Mouse (Mus musculus): Measurements from ENCODE around the gene Dync1i1. TPM values are rescaled to one million over a fixed set of nuclear protein-coding genes. Genes with fewer than 3 reads are reported as not detected.
"Not testable (repeated sequence)": the region's sequence is repeated elsewhere in the genome, so short reads cannot be mapped to it uniquely, and the experiment has no call there.

The Dync1i1 gene
- 1.9 and 3.9 TPM in 2 replicates for polyA plus RNA-seq (2016; fragmentation: Nextera tagmentation; extraction: Ambion mirVana)

- Histone ChIP-seq H3K27me3 (ENCODE audit: insufficient read depth, poor library complexity, severe bottlenecking) (no peaks in the 10 kb centered on the region; the same call in 1 of the 2 replicates), H3K4me3 (peak within 1 kb of the TSS; percentile 67), H3K27ac (peak within 1 kb of the TSS; percentile 24), H3K4me1 (peaks cover 7% of the 10 kb centered on the region), H3K36me3 (no peaks in the 10 kb centered on the region), H3K9me3 (no peaks in the 10 kb centered on the region)
- 1% methylated on average over 38 of the region's 40 CpGs for WGBS
- DNase-seq (ENCODE audit: low spot score), result peak; percentile 81
Measured at GRCm38 (mm10) chr6:5725611-5726236, at the start of gene Dync1i1. TSS of gene Dync1i1 (plus strand) at chr6:5725639.

GRCm38 (mm10) chr6:5679738-5680137 lies 45.7 kb upstream of the Dync1i1 start:
- Histone ChIP-seq H3K27ac (0 out of 2 replicates have a peak overlapping the region, but pooled peaks have one; percentile 7), H3K4me3 (no peak overlapping the region), H3K9me3 (no peaks in the 10 kb centered on the region), H3K27me3 (ENCODE audit: insufficient read depth, poor library complexity, severe bottlenecking) (no peaks in the 10 kb centered on the region), H3K36me3 (no peaks in the 10 kb centered on the region), H3K4me1 (no peaks in the 10 kb centered on the region)
- no peak for DNase-seq (ENCODE audit: low spot score)
- WGBS, result 71% methylated on average over 3 of the region's 3 CpGs

- Histone ChIP-seq H3K4me1 (no peaks in the 10 kb centered on the region), H3K36me3 (no peaks in the 10 kb centered on the region), H3K27me3 (ENCODE audit: insufficient read depth, poor library complexity, severe bottlenecking) (no peaks in the 10 kb centered on the region), H3K27ac (no peak overlapping the region), H3K9me3 (peaks cover 3% of the 10 kb centered on the region; the same call in 1 of the 2 replicates), H3K4me3 (no peak overlapping the region)
- no peak for DNase-seq (ENCODE audit: low spot score)
- WGBS, result 79% methylated on average over 2 of the region's 2 CpGs
Measured at GRCm38 (mm10) chr6:5701826-5702225, 23.6 kb upstream of the Dync1i1 start.

- 58% methylated on average over 3 of the region's 3 CpGs for WGBS
- not testable (repeated sequence) for H3K36me3 ChIP-seq; DNase-seq (ENCODE audit: low spot score); H3K4me1 ChIP-seq; H3K4me3 ChIP-seq; H3K9me3 ChIP-seq; H3K27ac ChIP-seq; H3K27me3 ChIP-seq (ENCODE audit: insufficient read depth, poor library complexity, severe bottlenecking)
Measured at GRCm38 (mm10) chr6:5707894-5708293, 17.5 kb upstream of the Dync1i1 start.

GRCm38 (mm10) chr6:5710063-5710605 lies 15.3 kb upstream of the Dync1i1 start:
- Histone ChIP-seq H3K4me3 (no peak overlapping the region), H3K4me1 (no peaks in the 10 kb centered on the region), H3K27ac (no peak overlapping the region), H3K9me3 (peaks cover under 1% of the 10 kb centered on the region; the same call in 1 of the 2 replicates), H3K27me3 (ENCODE audit: insufficient read depth, poor library complexity, severe bottlenecking) (no peaks in the 10 kb centered on the region), H3K36me3 (no peaks in the 10 kb centered on the region)
- WGBS, result 55% methylated on average over 3 of the region's 3 CpGs
- no peak for DNase-seq (ENCODE audit: low spot score)

- Histone ChIP-seq H3K4me1 (no peaks in the 10 kb centered on the region), H3K27me3 (ENCODE audit: insufficient read depth, poor library complexity, severe bottlenecking) (no peaks in the 10 kb centered on the region), H3K9me3 (no peaks in the 10 kb centered on the region), H3K36me3 (no peaks in the 10 kb centered on the region), H3K4me3 (no peak overlapping the region), H3K27ac (no peak overlapping the region)
- DNase-seq (ENCODE audit: low spot score), result no peak
- WGBS, result 77% methylated on average over 3 of the region's 3 CpGs
Measured at GRCm38 (mm10) chr6:5712620-5713019, 12.8 kb upstream of the Dync1i1 start.

GRCm38 (mm10) chr6:5715101-5715618 lies 10.3 kb upstream of the Dync1i1 start:
- Histone ChIP-seq H3K9me3 (no peaks in the 10 kb centered on the region), H3K27ac (no peak overlapping the region), H3K4me3 (no peak overlapping the region), H3K4me1 (no peaks in the 10 kb centered on the region), H3K36me3 (no peaks in the 10 kb centered on the region), H3K27me3 (ENCODE audit: insufficient read depth, poor library complexity, severe bottlenecking) (no peaks in the 10 kb centered on the region)
- 74% methylated on average over 3 of the region's 3 CpGs for WGBS
- no peak for DNase-seq (ENCODE audit: low spot score)

GRCm38 (mm10) chr6:5718955-5719354 lies 6.5 kb upstream of the Dync1i1 start:
- no peak for DNase-seq (ENCODE audit: low spot score)
- 68% methylated on average over 2 of the region's 2 CpGs for WGBS
- Histone ChIP-seq H3K27me3 (ENCODE audit: insufficient read depth, poor library complexity, severe bottlenecking) (no peaks in the 10 kb centered on the region), H3K27ac (no peak overlapping the region), H3K9me3 (no peaks in the 10 kb centered on the region), H3K4me1 (no peaks in the 10 kb centered on the region), H3K36me3 (no peaks in the 10 kb centered on the region), H3K4me3 (no peak overlapping the region)

- not testable (repeated sequence) for H3K36me3 ChIP-seq; H3K4me1 ChIP-seq; H3K27me3 ChIP-seq (ENCODE audit: insufficient read depth, poor library complexity, severe bottlenecking); H3K4me3 ChIP-seq; H3K9me3 ChIP-seq; DNase-seq (ENCODE audit: low spot score); H3K27ac ChIP-seq
Measured at GRCm38 (mm10) chr6:5720716-5721115, 4.7 kb upstream of the Dync1i1 start.

GRCm38 (mm10) chr6:5723986-5724385 lies 1.5 kb upstream of the Dync1i1 start:
- H3K4me1 ChIP-seq, result peaks cover 7% of the 10 kb centered on the region
- H3K36me3 ChIP-seq, result no peaks in the 10 kb centered on the region
- H3K4me3 ChIP-seq, result no peak overlapping the region
- no peaks in the 10 kb centered on the region for H3K9me3 ChIP-seq
- no peak overlapping the region for H3K27ac ChIP-seq
- DNase-seq (ENCODE audit: low spot score), result no peak
- H3K27me3 ChIP-seq (ENCODE audit: insufficient read depth, poor library complexity, severe bottlenecking), result no peaks in the 10 kb centered on the region; the same call in 1 of the 2 replicates
- WGBS, result 75% methylated on average over 1 of the region's 1 CpGs

GRCm38 (mm10) chr6:5726237-5726670 lies 815 bp downstream of the Dync1i1 start:
- Histone ChIP-seq H3K4me3 (peak overlapping the region; percentile 67), H3K36me3 (no peaks in the 10 kb centered on the region), H3K27ac (peak overlapping the region; percentile 24), H3K9me3 (no peaks in the 10 kb centered on the region), H3K27me3 (ENCODE audit: insufficient read depth, poor library complexity, severe bottlenecking) (no peaks in the 10 kb centered on the region; the same call in 1 of the 2 replicates), H3K4me1 (peaks cover 7% of the 10 kb centered on the region)
- 4% methylated on average over 10 of the region's 10 CpGs for WGBS
- no peak for DNase-seq (ENCODE audit: low spot score)

GRCm38 (mm10) chr6:5733217-5733616 lies 7.8 kb downstream of the Dync1i1 start:
- no peaks in the 10 kb centered on the region for H3K36me3 ChIP-seq
- H3K27ac ChIP-seq, result no peak overlapping the region
- H3K27me3 ChIP-seq (ENCODE audit: insufficient read depth, poor library complexity, severe bottlenecking), result no peaks in the 10 kb centered on the region
- WGBS, result 87% methylated on average over 3 of the region's 3 CpGs
- H3K9me3 ChIP-seq, result no peaks in the 10 kb centered on the region
- no peak overlapping the region for H3K4me3 ChIP-seq
- H3K4me1 ChIP-seq, result no peaks in the 10 kb centered on the region
- no peak for DNase-seq (ENCODE audit: low spot score)

GRCm38 (mm10) chr6:5734398-5734797 lies 9.0 kb downstream of the Dync1i1 start:
- DNase-seq (ENCODE audit: low spot score), result no peak
- no peaks in the 10 kb centered on the region for H3K27me3 ChIP-seq (ENCODE audit: insufficient read depth, poor library complexity, severe bottlenecking)

More at GRCm38 (mm10) chr6:5734398-5734797, 9.0 kb downstream of the Dync1i1 start:
- Histone ChIP-seq H3K9me3 (no peaks in the 10 kb centered on the region), H3K36me3 (no peaks in the 10 kb centered on the region), H3K27ac (no peak overlapping the region), H3K4me3 (no peak overlapping the region), H3K4me1 (no peaks in the 10 kb centered on the region)
